Mouse (Mus musculus) ES-E14 (cell line): ENCODE measurements around the gene Mrm3.

Experiments used
- CHD2 ChIP-seq: IDR thresholded peaks from 2 replicates; pipeline ENCODE4 v1.6.1; 2014; ENCODE audit warnings: mild to moderate bottlenecking, low read depth, low read length, inconsistent platforms
- ZC3H11A ChIP-seq: IDR thresholded peaks from 2 replicates; pipeline ENCODE4 v1.6.1; 2012; ENCODE audit warnings: low read depth, mild to moderate bottlenecking, inconsistent platforms, low read length, borderline replicate concordance
- ZNF384 ChIP-seq: IDR thresholded peaks from 2 replicates; pipeline ENCODE4 v1.6.1; 2012; ENCODE audit warnings: low read depth, low read length, inconsistent platforms

DNA sequence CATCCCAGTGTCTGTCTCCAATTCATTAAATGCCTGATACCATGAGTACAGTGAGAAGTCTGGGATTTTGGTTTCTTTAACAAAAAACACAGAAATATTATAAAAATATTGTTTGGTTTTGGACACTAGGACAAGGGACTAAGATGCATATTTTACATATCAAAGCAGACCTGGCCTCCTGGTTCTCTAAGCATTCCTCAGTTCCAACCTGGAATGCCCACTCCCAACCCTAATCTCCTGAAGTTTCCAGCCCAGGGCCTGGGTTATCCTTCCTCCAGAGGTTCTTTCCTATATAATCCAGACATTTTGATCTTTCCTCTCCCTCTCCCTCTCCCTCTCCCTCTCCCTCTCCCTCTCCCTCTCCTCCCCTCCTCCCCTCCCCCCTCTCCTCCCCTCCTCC is 18.5 kb upstream of the Mrm3 start:
- TF ChIP-seq CHD2, result no peak
- TF ChIP-seq ZC3H11A, result no peak
- TF ChIP-seq ZNF384, result no peak
